Mouse (Mus musculus) E14TG2a.4 (cell line): Measurements from ENCODE around the gene Klhl36.

Experiments used
- H3K27me3 ChIP-seq: 2 replicates; pipeline ENCODE4 v1.6.1; 2014; ENCODE audit warnings: low read length, control low read depth; ENCODE audit not compliant: insufficient read depth
- H3K36me3 ChIP-seq: 2 replicates; pipeline ENCODE4 v1.6.1; 2014; ENCODE audit warnings: low read length, control low read depth; ENCODE audit not compliant: insufficient read depth
- H3K4me1 ChIP-seq: replicated peaks from 2 replicates; pipeline ENCODE4 v1.6.1; 2014; ENCODE audit warnings: low read depth, low read length, control low read depth
- H3K4me3 ChIP-seq: replicated peaks from 2 replicates; pipeline ENCODE4 v1.5.1; 2014; ENCODE audit warnings: mild to moderate bottlenecking, low read length
- H3K9me3 ChIP-seq: 2 replicates; pipeline ENCODE4 v1.6.1; 2014; ENCODE audit warnings: low read length, control low read depth
- CTCF ChIP-seq: conservative IDR thresholded peaks from 2 replicates; pipeline ENCODE4 v1.5.1; 2014; ENCODE audit warnings: low read length
- NANOG ChIP-seq: IDR thresholded peaks from 2 replicates; pipeline ENCODE4 v1.6.1; 2014; ENCODE audit warnings: borderline replicate concordance, low read length, mixed read lengths
- POU5F1 ChIP-seq: IDR thresholded peaks from 2 replicates; pipeline ENCODE4 v1.6.1; 2014; ENCODE audit warnings: low read length, borderline replicate concordance

Klhl36 gene

GRCm38 (mm10) chr8:119831336-119831995 lies 30.6 kb upstream of the Klhl36 start:
- Histone ChIP-seq H3K27me3 (peaks cover 18% of the 10 kb centered on the region), H3K36me3 (no peaks in the 10 kb centered on the region), H3K4me1 (peaks cover 86% of the 10 kb centered on the region), H3K4me3 (peak overlapping the region; percentile 39), H3K9me3 (no peaks in the 10 kb centered on the region)
- TF ChIP-seq POU5F1 = no peak
- no peak for TF ChIP-seq CTCF
- TF ChIP-seq NANOG = no peak

- no peak for TF ChIP-seq POU5F1
- TF ChIP-seq NANOG = no peak
- no peak for TF ChIP-seq CTCF
- H3K4me1 ChIP-seq = peaks cover 86% of the 10 kb centered on the region
These were observed 29.9 kb upstream of the Klhl36 start for GRCm38 (mm10) chr8:119832101-119832617.

GRCm38 (mm10) chr8:119832931-119833330 lies 29.1 kb upstream of the Klhl36 start:
- no peaks in the 10 kb centered on the region for H3K9me3 ChIP-seq
- peaks cover 27% of the 10 kb centered on the region for H3K27me3 ChIP-seq
- TF ChIP-seq POU5F1 (no peak), CTCF (no peak), NANOG (no peak)
- peaks cover 5% of the 10 kb centered on the region for H3K36me3 ChIP-seq
- H3K4me1 ChIP-seq = peaks cover 86% of the 10 kb centered on the region
- peak overlapping the region; percentile 26; the same call in 1 of the 2 replicates for H3K4me3 ChIP-seq

More at GRCm38 (mm10) chr8:119832101-119832617, 29.9 kb upstream of the Klhl36 start:
- Histone ChIP-seq H3K9me3 (no peaks in the 10 kb centered on the region), H3K36me3 (peaks cover 5% of the 10 kb centered on the region), H3K27me3 (peaks cover 21% of the 10 kb centered on the region), H3K4me3 (peak overlapping the region; percentile 39)

GRCm38 (mm10) chr8:119834676-119835075 lies 27.4 kb upstream of the Klhl36 start:
- no peaks in the 10 kb centered on the region for H3K9me3 ChIP-seq
- peaks cover 5% of the 10 kb centered on the region for H3K36me3 ChIP-seq
- peaks cover 31% of the 10 kb centered on the region for H3K27me3 ChIP-seq
- peaks cover 87% of the 10 kb centered on the region for H3K4me1 ChIP-seq
- no peak overlapping the region for H3K4me3 ChIP-seq
- TF ChIP-seq POU5F1 (no peak), CTCF (no peak), NANOG (no peak)

- Histone ChIP-seq H3K36me3 (peaks cover 5% of the 10 kb centered on the region), H3K27me3 (peaks cover 37% of the 10 kb centered on the region), H3K4me1 (peaks cover 84% of the 10 kb centered on the region), H3K4me3 (no peak overlapping the region), H3K9me3 (no peaks in the 10 kb centered on the region)
- TF ChIP-seq POU5F1 = no peak
- TF ChIP-seq NANOG = no peak
- TF ChIP-seq CTCF = no peak
These were observed 26.8 kb upstream of the Klhl36 start for GRCm38 (mm10) chr8:119835270-119835669.

- Histone ChIP-seq H3K27me3 (peaks cover 38% of the 10 kb centered on the region), H3K4me3 (no peak overlapping the region), H3K36me3 (peaks cover 5% of the 10 kb centered on the region), H3K9me3 (no peaks in the 10 kb centered on the region), H3K4me1 (peaks cover 78% of the 10 kb centered on the region)
- no peak for TF ChIP-seq NANOG
- no peak for TF ChIP-seq POU5F1
- TF ChIP-seq CTCF = no peak
These were observed 25.2 kb upstream of the Klhl36 start for GRCm38 (mm10) chr8:119836831-119837230.

GRCm38 (mm10) chr8:119837553-119838071 lies 24.5 kb upstream of the Klhl36 start:
- H3K9me3 ChIP-seq = no peaks in the 10 kb centered on the region
- H3K36me3 ChIP-seq = peaks cover 5% of the 10 kb centered on the region
- peaks cover 70% of the 10 kb centered on the region for H3K4me1 ChIP-seq
- H3K27me3 ChIP-seq = peaks cover 41% of the 10 kb centered on the region
- TF ChIP-seq POU5F1 = no peak
- TF ChIP-seq NANOG = no peak
- TF ChIP-seq CTCF = no peak
- H3K4me3 ChIP-seq = peak overlapping the region; percentile 37

- peak overlapping the region; percentile 37 for H3K4me3 ChIP-seq
- TF ChIP-seq CTCF (no peak), POU5F1 (no peak)
- H3K27me3 ChIP-seq = peaks cover 43% of the 10 kb centered on the region
- H3K36me3 ChIP-seq = peaks cover 5% of the 10 kb centered on the region
- H3K4me1 ChIP-seq = peaks cover 64% of the 10 kb centered on the region
- H3K9me3 ChIP-seq = no peaks in the 10 kb centered on the region
These were observed 23.7 kb upstream of the Klhl36 start for GRCm38 (mm10) chr8:119838100-119838982.
